Mouse (Mus musculus): Measurements from ENCODE around the gene Tmppe.

The Tmppe gene

GRCm38 (mm10) chr9:114446887-114447286 lies 46.0 kb downstream of the Tmppe start:
- DNase-seq, result no peak

GRCm38 (mm10) chr9:114448700-114449099 lies 47.8 kb downstream of the Tmppe start:
- no peak for DNase-seq

- DNase-seq, result no peak
These were observed 48.3 kb downstream of the Tmppe start for GRCm38 (mm10) chr9:114449120-114449754.

- DNase-seq, result no peak
These were observed 50.7 kb downstream of the Tmppe start for GRCm38 (mm10) chr9:114451615-114452014.

GRCm38 (mm10) chr9:114452418-114452817 lies 51.5 kb downstream of the Tmppe start:
- DNase-seq, result no peak

GRCm38 (mm10) chr9:114455420-114455819 lies 54.5 kb downstream of the Tmppe start:
- DNase-seq, result no peak
